Mouse (Mus musculus) cerebellum, adult 9-11 months (tissue): ENCODE data around the gene Olfr167.
"Not testable (repeated sequence)": the region's sequence is repeated elsewhere in the genome, so short reads cannot be mapped to it uniquely, and the experiment has no call there.

Source experiments
- DNase-seq: peaks from one replicate; pipeline ENCODE4 v3.0.0; 2022

The Olfr167 gene

DNA sequence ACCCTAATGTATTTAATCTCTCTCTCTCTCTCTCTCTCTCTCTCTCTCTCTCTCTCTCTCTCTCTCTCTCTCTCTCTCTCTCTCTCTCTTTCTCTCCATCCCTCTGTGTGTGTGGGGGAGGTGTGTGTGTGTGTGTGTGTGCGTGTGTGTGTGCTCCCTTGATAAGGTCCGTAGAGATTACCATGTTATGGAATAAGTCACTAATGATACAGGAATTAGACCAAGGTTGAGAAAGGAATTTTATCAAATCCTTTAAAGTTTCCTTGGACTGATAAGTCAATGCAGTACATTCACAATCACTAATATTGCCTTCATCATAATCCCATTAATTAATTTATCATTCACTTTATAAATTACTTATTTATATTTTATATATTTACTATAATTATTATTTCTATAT is at the start of gene Olfr167:
Gene Olfr167, minus strand, starts transcription at position 101 of the 400 bp plus-strand sequence.
- no peak for DNase-seq

DNA sequence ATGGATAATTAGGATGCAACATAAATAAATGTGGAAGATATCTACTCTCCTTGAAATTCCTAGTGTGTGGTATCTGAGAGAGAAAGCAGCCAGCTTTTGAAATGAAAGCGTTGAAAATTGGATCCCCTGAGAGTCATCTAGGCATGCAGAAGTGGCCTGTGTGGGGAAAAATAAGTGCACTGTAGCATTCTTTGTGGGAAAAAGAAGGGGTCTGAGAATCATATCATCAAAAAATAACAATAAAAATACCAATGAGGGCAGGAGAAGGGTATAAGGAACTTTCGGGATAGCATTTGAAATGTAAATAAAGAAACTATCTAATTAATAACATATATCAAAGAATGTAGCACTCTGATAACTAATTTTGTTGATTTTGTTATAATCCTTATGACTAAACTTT is 49.6 kb upstream of the Olfr167 start, which contains the start of gene Olfr169:
Gene Olfr169, minus strand, starts transcription at position 101 of the 400 bp plus-strand sequence.
- not testable (repeated sequence) for DNase-seq

DNA sequence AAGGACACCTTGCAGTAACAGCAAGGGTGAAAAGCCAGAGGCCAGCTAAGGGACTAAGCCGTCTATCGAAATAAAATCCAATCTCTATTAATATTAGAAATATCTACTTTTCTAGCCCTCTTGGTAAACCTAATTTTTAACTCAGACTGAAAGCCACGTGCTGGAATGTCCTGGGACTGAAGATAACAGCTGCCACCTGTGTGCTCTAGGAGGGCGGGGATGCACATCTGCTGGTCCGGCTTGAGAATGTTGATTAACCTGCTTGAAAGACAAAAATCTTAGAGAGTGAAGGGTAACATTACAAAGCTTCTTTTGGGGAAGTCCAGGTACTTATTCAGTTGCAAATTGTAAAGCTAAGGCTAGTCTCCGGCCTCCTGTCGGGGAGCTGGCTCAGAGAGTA is 31.4 kb upstream of the Olfr167 start:
- not testable (repeated sequence) for DNase-seq

DNA sequence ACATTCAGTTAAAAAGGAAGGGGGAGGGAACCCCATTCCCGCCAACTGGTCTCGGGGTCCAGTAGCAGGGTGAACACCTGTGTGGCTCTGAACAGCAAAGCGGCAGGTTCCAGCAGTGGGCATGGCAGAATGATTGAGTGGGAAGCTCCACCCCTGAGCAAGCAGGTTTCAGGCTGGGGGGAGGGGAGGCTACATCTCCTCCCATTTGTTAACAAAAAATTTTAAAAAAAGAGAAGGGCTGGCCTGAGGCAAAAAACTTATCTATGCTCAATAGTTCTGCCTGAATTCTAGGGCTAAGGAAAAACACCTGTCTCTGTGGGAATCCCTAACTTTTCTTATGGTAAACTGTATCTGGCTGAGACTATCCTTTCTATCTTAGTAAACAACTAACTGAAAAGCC is 30.2 kb upstream of the Olfr167 start:
- not testable (repeated sequence) for DNase-seq

DNA sequence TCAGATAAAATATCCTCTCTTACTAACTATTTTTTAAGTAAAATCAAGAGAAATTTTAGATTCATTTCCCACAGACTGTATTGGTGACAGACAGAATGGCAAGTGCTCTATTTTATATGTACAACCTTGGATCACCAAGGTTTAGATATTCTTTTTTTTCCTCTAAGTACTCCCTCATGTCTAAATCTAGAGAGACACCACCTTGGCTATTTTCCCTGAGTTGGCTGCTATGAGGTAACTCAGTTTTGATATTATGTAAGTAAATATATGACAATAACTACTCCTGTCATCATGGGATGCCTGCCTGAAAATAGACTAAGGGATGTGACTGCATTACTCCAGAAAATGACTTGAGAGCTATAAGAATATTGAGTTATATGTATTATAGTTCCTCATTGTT is 13.4 kb upstream of the Olfr167 start, which contains the start of gene Olfr168:
Gene Olfr168, minus strand, starts transcription at position 101 of the 400 bp plus-strand sequence.
- no peak for DNase-seq

DNA sequence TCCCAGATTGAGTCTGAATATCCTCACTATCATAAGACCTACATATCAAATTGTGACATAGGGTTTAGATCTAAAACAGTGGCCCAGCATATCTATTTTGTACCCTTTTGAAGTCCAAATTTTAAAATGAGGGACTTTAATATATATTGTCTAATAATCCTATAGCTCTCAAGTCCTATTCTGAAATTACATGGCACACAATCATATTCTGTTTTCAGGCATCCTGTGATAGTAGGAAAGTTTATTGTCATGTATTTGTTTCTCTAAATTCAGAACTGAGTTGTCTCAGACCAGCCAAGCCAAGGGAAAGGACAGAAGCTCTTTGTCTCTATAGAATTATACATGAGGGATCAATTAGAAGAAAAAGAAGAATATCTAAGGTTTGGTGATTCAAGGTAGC is 38.7 kb downstream of the Olfr167 start, which contains the start of gene Olfr166:
Gene Olfr166, plus strand, starts transcription at position 301 of the 400 bp plus-strand sequence.
- no peak for DNase-seq

DNA sequence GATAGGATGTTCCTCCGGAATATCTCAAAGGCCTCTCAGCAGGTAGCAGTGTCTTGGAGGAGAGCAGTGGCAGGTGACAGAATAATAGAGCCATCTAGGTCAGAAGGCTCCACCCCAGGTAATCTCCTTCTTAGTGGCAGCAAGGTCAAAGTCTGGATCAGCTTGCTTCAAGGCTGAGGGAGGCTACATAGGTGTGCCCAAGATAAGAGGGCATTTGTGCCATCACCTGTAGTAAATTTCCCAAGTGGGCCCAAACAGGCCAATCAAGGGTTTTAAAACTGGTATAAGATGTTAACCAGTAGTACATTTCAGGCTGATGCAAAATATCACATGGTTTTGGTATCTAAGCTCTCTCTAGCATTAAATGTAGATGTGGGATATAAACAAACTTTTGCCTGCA is 57.7 kb downstream of the Olfr167 start:
- DNase-seq = no peak
